Comparison of ENCODE assay signal across 33 mouse cellular contexts in genomic region chr4:116111486-116111885, GRCm38 (mm10).
"Had no signal": no experiment of that assay in that cellular context is flagged by ENCODE, and none has a peak within 500 bp of the region (broad histone marks: within the 10 kb centered on the region; RNA-seq: fewer than 3 reads in every experiment).

No protein-coding gene starts in this region.

- H3K36me3 ChIP-seq: heart, embryonic 15.5 days; hindbrain, embryonic 15.5 days; intestine, embryonic 15.5 days had no signal

- H3K4me1 ChIP-seq: heart, embryonic 10.5 days; heart, embryonic 12.5 days; heart, embryonic 13.5 days; heart, embryonic 15.5 days; hindbrain, embryonic 10.5 days; hindbrain, embryonic 12.5 days; hindbrain, embryonic 13.5 days; hindbrain, embryonic 15.5 days; intestine, embryonic 15.5 days; kidney, embryonic 15.5 days had no signal

- H3K9me3 ChIP-seq: heart, embryonic 10.5 days; heart, embryonic 12.5 days; heart, embryonic 13.5 days; heart, embryonic 15.5 days; hindbrain, embryonic 10.5 days; hindbrain, embryonic 12.5 days; hindbrain, embryonic 13.5 days; hindbrain, embryonic 15.5 days; intestine, embryonic 15.5 days; kidney, embryonic 15.5 days had no signal

- H3K9ac ChIP-seq: heart, embryonic 12.5 days; heart, embryonic 13.5 days; heart, embryonic 15.5 days; hindbrain, embryonic 12.5 days; hindbrain, embryonic 13.5 days; hindbrain, embryonic 14.5 days; hindbrain, embryonic 15.5 days; intestine, embryonic 15.5 days; kidney, embryonic 15.5 days had no signal

- H3K27ac ChIP-seq: heart, embryonic 10.5 days; heart, embryonic 13.5 days; heart, embryonic 15.5 days; hindbrain, embryonic 10.5 days; hindbrain, embryonic 12.5 days; hindbrain, embryonic 13.5 days; hindbrain, embryonic 14.5 days; hindbrain, embryonic 15.5 days; hindbrain, postnatal 0 days; intestine, embryonic 15.5 days; kidney, embryonic 15.5 days; kidney, postnatal 0 days; layer of hippocampus, adult 2 months had no signal

- H3K4me3 ChIP-seq: heart, embryonic 10.5 days; heart, embryonic 12.5 days; heart, embryonic 13.5 days; heart, embryonic 15.5 days; hindbrain, embryonic 10.5 days; hindbrain, embryonic 12.5 days; hindbrain, embryonic 13.5 days; hindbrain, embryonic 15.5 days; intestine, embryonic 15.5 days; kidney, embryonic 15.5 days; layer of hippocampus, adult 2 months had no signal

- H3K27me3 ChIP-seq: heart, embryonic 12.5 days; heart, embryonic 13.5 days; heart, embryonic 15.5 days; hindbrain, embryonic 12.5 days; hindbrain, embryonic 13.5 days; hindbrain, embryonic 15.5 days; intestine, embryonic 15.5 days; kidney, embryonic 15.5 days had no signal

- DNase-seq: heart, postnatal 10 days; heart, postnatal 14 days; heart, postnatal 36 days; heart, postnatal 4 days; kidney, adult 11 months; kidney, adult 18-20 months; kidney, adult 2 months; kidney, adult 8-10 months; kidney, adult 9 months; kidney, postnatal 10 days; kidney, postnatal 14 days; kidney, postnatal 25 days; kidney, postnatal 36 days; kidney, postnatal 4 days; layer of hippocampus, adult 9-11 months; layer of hippocampus, postnatal 36 days had no signal

- ATAC-seq: hindbrain, embryonic 16.5 days; hindbrain, postnatal 0 days; inflammation-experienced regulatory T-cells, adult 6 months had no signal

- H3K4me2 ChIP-seq: heart, embryonic 11.5 days; heart, embryonic 12.5 days; heart, embryonic 13.5 days; heart, embryonic 15.5 days; hindbrain, embryonic 12.5 days; hindbrain, embryonic 13.5 days; hindbrain, embryonic 14.5 days; hindbrain, embryonic 15.5 days; intestine, embryonic 15.5 days; kidney, embryonic 15.5 days had no signal
